Mouse (Mus musculus) cerebellum, adult 11-12 months (tissue): ENCODE results near the gene Pxmp4.

Experiments used
- DNase-seq: peaks from one replicate; pipeline ENCODE4 v3.0.0; 2022

Gene Pxmp4

GRCm38 (mm10) chr2:154569836-154570286 is 33.6 kb downstream of the Pxmp4 start, which contains the start of gene E2f1:
Gene E2f1, minus strand, starts transcription at chr2:154569892.
- peak; percentile 84 for DNase-seq

- no peak for DNase-seq
Observed at GRCm38 (mm10) chr2:154569071-154569748, 34.3 kb downstream of the Pxmp4 start.

- DNase-seq, result no peak
Observed at GRCm38 (mm10) chr2:154568329-154569070, 35.0 kb downstream of the Pxmp4 start.

GRCm38 (mm10) chr2:154567766-154568165 is 35.7 kb downstream of the Pxmp4 start:
- no peak for DNase-seq

- no peak for DNase-seq
Observed at GRCm38 (mm10) chr2:154566641-154567040, 36.9 kb downstream of the Pxmp4 start.

GRCm38 (mm10) chr2:154565562-154565961 is 37.9 kb downstream of the Pxmp4 start:
- peak; percentile 88 for DNase-seq

- no peak for DNase-seq
Observed at GRCm38 (mm10) chr2:154563612-154564170, 39.8 kb downstream of the Pxmp4 start.

GRCm38 (mm10) chr2:154558264-154559039 is 45.1 kb downstream of the Pxmp4 start, which contains the start of gene Necab3:
Gene Necab3, minus strand, starts transcription at chr2:154558890.
- DNase-seq, result peak; percentile 64

GRCm38 (mm10) chr2:154557184-154557832 is 46.2 kb downstream of the Pxmp4 start:
- peak; percentile 45 for DNase-seq

- DNase-seq, result peak; percentile 24
Observed at GRCm38 (mm10) chr2:154555235-154555634, 48.3 kb downstream of the Pxmp4 start.

- DNase-seq, result peak; percentile 85
Observed at GRCm38 (mm10) chr2:154552424-154552907, 51.0 kb downstream of the Pxmp4 start.

GRCm38 (mm10) chr2:154551927-154552326 is 51.6 kb downstream of the Pxmp4 start:
- peak; percentile 63 for DNase-seq

- DNase-seq, result no peak
Observed at GRCm38 (mm10) chr2:154551476-154551875, 52.0 kb downstream of the Pxmp4 start, which contains the start of gene Actl10. Gene Actl10, plus strand, starts transcription at chr2:154551776.

GRCm38 (mm10) chr2:154550937-154551336 is 52.6 kb downstream of the Pxmp4 start:
- no peak for DNase-seq

GRCm38 (mm10) chr2:154549886-154550189 is 53.7 kb downstream of the Pxmp4 start:
- DNase-seq, result no peak

GRCm38 (mm10) chr2:154549127-154549885 is 54.2 kb downstream of the Pxmp4 start:
- DNase-seq, result peak; percentile 25

GRCm38 (mm10) chr2:154548688-154549087 is 54.8 kb downstream of the Pxmp4 start:
- DNase-seq, result peak; percentile 32

GRCm38 (mm10) chr2:154546711-154547110 is 56.8 kb downstream of the Pxmp4 start, which contains the start of gene 1700003F12Rik:
Gene 1700003F12Rik, plus strand, starts transcription at chr2:154547085.
- peak; percentile 16 for DNase-seq

GRCm38 (mm10) chr2:154543567-154544347 is 59.8 kb downstream of the Pxmp4 start:
- DNase-seq, result peak; percentile 97

GRCm38 (mm10) chr2:154541630-154542029 is 61.9 kb downstream of the Pxmp4 start:
- DNase-seq, result no peak
